In the genomic region with DNA sequence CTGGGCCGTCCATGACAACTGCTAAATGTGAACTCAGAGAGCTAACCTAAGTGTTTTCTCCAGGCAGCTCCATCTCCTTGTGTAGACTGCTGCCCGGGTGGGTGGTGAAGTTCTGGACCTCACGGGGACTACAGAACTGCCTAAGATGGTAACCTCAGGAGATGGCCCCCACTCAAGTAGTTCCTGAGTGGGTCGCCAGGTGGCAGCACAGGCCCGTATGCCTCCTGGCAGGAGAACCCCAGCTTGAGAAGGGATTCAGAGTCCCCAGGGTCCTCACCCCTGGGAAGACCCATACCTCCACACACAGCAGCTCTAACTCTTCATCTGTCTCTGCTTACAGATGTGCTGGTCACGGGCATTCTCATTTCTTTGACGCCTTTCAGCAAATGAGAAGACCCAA, we compare ENCODE assay signal across 8 mouse cellular contexts. TPM values are rescaled to one million over a fixed set of nuclear protein-coding genes. Genes with fewer than 3 reads are reported as not detected.
DNase-seq lines count a peak whose midpoint lies in the region; ATAC-seq and TF ChIP-seq lines count a peak whose summit lies in the region.

No protein-coding gene starts in this region.

- POLR2A ChIA-PET in Patski (lab: Charles Lee) = interaction anchor here (0.6 kb wide), 1 partner anchor 1511 kb away, joined by 3 read pairs; no protein-coding TSS in a partner anchor

- H3K27me3 ChIP-seq in Patski = no peaks in the 10 kb centered on the region

- no peak for ATAC-seq in frontal cortex, adult (ENCODE audit: low TSS enrichment)
- ATAC-seq in Patski = no peak

- DNase-seq in frontal cortex, adult 2 months (ENCODE audit: extremely low spot score in 1 of 2, low spot score in 1 of 2) = peak; percentile 51 to 89
- no peak for DNase-seq in Patski (ENCODE audit: low read depth, low spot score)
- DNase-seq in cerebellum, postnatal 14 days = peak; percentile 84 to 87
- DNase-seq in heart, adult 8-10 months (ENCODE audit: low spot score) = peak; percentile 74
- DNase-seq in layer of hippocampus, postnatal 25 days (ENCODE audit: extremely low spot score in 1 of 2, low spot score in 1 of 2) = peak; percentile 70 to 92
- DNase-seq in mesoderm, embryonic 11.5 days (ENCODE audit: low read depth, low spot score) = peak; percentile 81
- peak; percentile 68 to 74 for DNase-seq in spleen, postnatal 36 days (ENCODE audit: low spot score in 2 of 2)

- peak; percentile 86 for TF ChIP-seq CTCF in Patski (IDR thresholded peaks at IDR 0.05)

- CTCF ChIA-PET in Patski (lab: Charles Lee) = interaction anchor here (0.7 to 7.3 kb wide), 9 partner anchors 15 to 313 kb away, joined by 3 to 114 read pairs (median 4); partner anchors contain the start of genes Ccdc96 and Tada2b

- in situ Hi-C loops in Patski (cut with MboI; ENCODE audit: low pct_unique_long_range_greater_than_20kb) = no loop called here

RNA-seq across cellular contexts. Expression of gene Grpel1, which starts 2.0 kb away (rescaled TPM):
- polyA plus RNA-seq in frontal cortex, adult 2 months (2012; rRNA removed) = 20.5 and 21.3 TPM in 2 replicates
- 47.0 TPM for polyA plus RNA-seq in Patski (2021)
- total RNA-seq in heart, adult 8-10 months (2022) = 10 to 100 TPM; 61.7 to 66.2 (median 64.4) TPM
- total RNA-seq in layer of hippocampus, postnatal 25 days (2021) = 10 to 100 TPM; 21.8 to 24.7 TPM

RNA-seq across cellular contexts. Expression of gene Tada2b, which starts 21.3 kb away (rescaled TPM):
- polyA plus RNA-seq in frontal cortex, adult 2 months (2012; rRNA removed) = 17.4 and 18.1 TPM in 2 replicates
- polyA plus RNA-seq in Patski (2021) = 27.2 TPM
- total RNA-seq in heart, adult 8-10 months (2022) = 10 to 100 TPM; 13.8 to 17.5 (median 15.3) TPM
- 10 to 100 TPM; 32.6 to 34.1 TPM for total RNA-seq in layer of hippocampus, postnatal 25 days (2021)

RNA-seq across cellular contexts. Expression of gene Ccdc96, which starts 21.6 kb away (rescaled TPM):
- polyA plus RNA-seq in frontal cortex, adult 2 months (2012; rRNA removed) = 1.2 and 1.5 TPM in 2 replicates
- polyA plus RNA-seq in Patski (2021) = 4.3 TPM
- total RNA-seq in heart, adult 8-10 months (2022) = under 1 TPM; 0.25 to 0.49 (median 0.31) TPM
- total RNA-seq in layer of hippocampus, postnatal 25 days (2021) = 1 to 10 TPM; 1.1 to 1.5 TPM
